Mouse (Mus musculus): ENCODE data around the gene Ctbs. TPM values are rescaled to one million over a fixed set of nuclear protein-coding genes. Genes with fewer than 3 reads are reported as not detected.

Ctbs gene
- total RNA-seq (2014; fragmentation: Nextera tagmentation) (4.7 and 10.5 TPM in 2 replicates), total RNA-seq (2017) (7.3 and 10.9 TPM in 2 replicates)

DNA sequence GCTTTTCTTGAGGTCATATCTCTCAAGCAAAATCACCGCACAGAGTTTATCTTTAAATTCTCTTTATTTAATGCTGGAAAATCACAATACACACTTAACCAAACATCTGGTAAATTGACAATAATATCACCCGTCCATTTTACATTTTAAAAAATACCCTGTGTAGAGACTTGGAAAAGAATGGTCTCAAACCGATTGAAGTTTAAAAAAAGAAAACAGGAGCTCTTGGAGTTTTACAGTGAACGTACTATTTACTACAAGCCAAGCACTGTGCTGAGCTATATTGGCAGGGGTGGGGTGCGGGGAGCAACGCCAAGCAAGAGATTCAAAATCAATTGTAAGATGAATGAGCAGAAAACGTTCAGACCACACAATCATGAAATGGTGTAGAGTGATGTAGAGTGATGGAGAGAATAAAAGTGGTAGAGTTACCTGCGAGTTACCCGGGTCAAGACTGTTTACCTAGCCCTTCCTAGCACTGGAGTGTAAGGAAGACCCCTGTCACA, at the start of gene Ctbs:
Gene Ctbs, plus strand, starts transcription at position 51 of the 506 bp plus-strand sequence.
- ATAC-seq (replicated peaks; ENCODE audit: poor library complexity, severe bottlenecking), result no peak

- no peak for ATAC-seq (replicated peaks; ENCODE audit: poor library complexity, severe bottlenecking)
These were observed 45.8 kb upstream of the Ctbs start for GRCm38 (mm10) chr3:146403770-146404169.

DNA sequence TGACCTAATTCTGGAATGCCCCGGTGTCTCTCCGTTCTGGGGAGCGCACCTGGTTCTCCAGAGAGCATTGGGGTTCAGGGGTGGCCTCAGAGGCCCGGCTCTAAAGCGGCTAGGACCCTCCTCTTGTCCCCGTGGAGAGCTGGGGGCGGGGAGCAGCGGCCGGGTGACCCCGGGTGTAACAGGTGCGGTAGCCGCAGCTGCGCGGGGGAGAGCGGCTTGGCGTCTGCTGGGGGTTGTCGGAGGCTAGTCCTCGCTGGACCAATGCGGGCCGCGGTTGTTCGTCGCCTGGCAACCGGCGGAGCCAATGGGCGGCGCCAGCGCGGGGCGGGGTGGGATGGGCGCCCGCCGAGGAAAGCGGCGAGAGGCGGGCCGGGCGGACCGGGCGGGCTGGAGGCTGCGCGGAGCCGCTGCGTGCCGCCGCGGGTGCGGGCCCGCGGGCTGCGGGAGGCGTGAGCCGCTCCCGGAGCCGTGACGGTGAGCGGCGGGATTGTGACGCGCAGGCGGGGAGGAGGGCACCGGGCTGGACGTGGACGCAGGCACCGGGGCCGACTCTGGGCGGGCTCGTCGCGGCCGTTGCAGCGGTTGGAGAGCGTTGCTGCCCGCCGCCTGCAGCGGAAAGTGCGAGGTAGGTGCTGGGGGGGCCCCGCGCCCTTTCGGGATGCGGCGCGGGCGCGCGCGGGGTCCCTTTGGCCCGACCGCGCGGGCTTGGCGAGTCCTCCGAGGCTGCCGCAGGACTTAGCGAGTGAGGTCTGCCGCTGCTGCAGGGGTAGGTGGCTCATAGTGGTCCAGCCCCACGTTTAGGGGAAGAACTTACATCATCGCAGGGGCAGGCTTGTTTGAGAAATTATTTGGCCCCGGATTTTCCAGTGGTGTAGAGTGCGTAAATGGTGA, 45.0 kb upstream of the Ctbs start, which contains the start of gene Ssx2ip:
Gene Ssx2ip, plus strand, starts transcription at position 332 of the 891 bp plus-strand sequence.
- ATAC-seq (replicated peaks; ENCODE audit: poor library complexity, severe bottlenecking), result peak; percentile 92

GRCm38 (mm10) chr3:146405213-146406006, 44.2 kb upstream of the Ctbs start:
- no peak for ATAC-seq (replicated peaks; ENCODE audit: poor library complexity, severe bottlenecking)

DNA sequence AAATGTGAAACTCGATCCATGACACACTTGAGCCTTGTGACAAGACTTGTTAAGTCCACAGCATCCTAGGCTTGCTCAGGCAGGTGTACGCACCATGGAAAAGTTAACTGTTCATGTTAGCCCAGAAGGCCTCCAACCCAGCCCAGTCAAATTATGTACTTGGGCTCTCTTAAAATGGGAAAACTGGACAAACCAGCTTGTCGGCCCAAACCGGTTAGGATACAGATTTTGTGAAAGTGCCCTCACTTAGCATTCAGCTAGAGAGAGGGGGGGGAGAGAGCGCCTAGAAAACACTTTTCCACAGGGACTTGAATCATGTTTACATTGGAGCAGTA, 43.6 kb upstream of the Ctbs start:
- no peak for ATAC-seq (replicated peaks; ENCODE audit: poor library complexity, severe bottlenecking)

GRCm38 (mm10) chr3:146407086-146407721, 42.4 kb upstream of the Ctbs start:
- ATAC-seq (replicated peaks; ENCODE audit: poor library complexity, severe bottlenecking), result no peak

DNA sequence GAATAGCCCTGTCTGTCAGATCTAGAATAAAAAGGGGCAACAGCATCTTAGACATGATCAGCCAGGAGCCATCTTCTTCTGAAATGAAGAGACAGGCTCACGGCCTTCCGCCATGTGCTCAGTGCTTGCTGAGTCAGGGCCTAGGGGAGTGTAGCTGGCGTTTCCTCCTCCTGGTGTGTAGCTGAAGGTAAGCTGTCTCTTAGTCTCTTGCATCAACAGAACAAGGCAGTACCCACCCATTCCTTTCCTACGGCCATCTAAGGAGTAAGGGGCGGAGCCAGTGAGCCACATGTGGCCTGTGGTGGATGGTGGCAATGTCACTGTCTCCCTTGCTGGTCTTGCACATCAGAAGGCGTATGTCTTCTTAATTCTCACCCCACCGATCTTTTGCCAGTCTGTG, 39.5 kb upstream of the Ctbs start:
- peak; percentile 61 for ATAC-seq (replicated peaks; ENCODE audit: poor library complexity, severe bottlenecking)

DNA sequence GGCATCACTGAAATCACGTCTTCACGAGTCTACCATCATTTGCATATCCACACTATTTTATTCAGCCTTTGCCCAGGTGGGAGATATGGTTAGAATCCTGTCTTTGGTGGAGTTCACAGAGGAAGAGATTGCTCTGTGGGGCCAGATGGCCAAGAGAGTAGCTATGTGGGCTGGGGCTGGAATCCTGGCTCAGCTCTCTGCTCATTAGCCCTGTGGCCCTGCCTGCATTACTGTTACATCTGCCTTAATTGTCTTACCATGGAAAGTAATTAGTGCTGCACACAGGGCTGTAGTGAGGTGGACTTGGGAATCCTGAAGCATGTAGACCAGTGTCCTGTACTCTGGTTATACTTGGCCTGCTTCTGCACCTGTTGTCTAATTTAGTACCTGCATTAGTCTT, 37.6 kb upstream of the Ctbs start:
- no peak for ATAC-seq (replicated peaks; ENCODE audit: poor library complexity, severe bottlenecking)

DNA sequence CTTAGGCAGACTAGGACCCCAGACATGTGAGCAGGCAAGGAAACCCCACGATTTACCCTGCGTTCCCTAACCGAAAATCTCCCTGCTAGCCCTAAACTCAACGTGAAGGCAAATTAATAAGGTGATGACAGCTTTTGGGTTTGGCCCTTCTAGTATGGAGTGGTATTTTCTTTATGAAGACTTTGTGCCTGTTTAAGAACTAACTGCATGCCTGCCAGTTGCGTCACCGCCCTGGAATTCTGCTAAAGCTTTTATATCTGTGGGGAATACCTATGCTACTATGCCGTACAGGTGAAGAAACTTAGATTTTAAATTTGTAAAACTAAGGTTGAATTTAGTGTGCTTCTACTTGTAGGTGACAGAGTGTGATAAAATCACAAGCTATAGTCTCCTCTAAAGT, 37.1 kb upstream of the Ctbs start:
- ATAC-seq (replicated peaks; ENCODE audit: poor library complexity, severe bottlenecking), result no peak

- no peak for ATAC-seq (replicated peaks; ENCODE audit: poor library complexity, severe bottlenecking)
These were observed 36.6 kb upstream of the Ctbs start for GRCm38 (mm10) chr3:146413016-146413415.

DNA sequence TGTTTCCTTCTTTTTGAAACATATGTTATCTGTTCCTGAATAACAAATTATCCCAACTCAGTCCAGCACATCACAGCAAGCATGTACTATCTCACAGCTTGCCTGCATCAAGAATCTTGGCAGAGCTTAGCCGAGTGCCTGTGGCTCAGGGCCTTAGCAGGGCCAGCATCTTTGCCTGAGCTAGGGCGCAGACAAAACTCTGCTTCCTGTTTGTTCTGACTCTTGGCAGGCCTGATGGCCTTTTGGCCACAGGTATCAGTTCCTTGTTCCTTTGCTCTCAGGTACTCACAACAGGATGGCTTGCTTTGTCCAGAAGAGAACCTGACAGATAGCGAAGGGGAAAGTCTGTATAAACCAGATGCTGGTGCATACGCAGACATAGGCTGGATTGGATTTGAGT, 35.6 kb upstream of the Ctbs start:
- no peak for ATAC-seq (replicated peaks; ENCODE audit: poor library complexity, severe bottlenecking)

- ATAC-seq (replicated peaks; ENCODE audit: poor library complexity, severe bottlenecking), result no peak
These were observed 35.0 kb upstream of the Ctbs start for GRCm38 (mm10) chr3:146414555-146414954.

GRCm38 (mm10) chr3:146417873-146418272, 31.7 kb upstream of the Ctbs start:
- ATAC-seq (replicated peaks; ENCODE audit: poor library complexity, severe bottlenecking), result no peak

GRCm38 (mm10) chr3:146418901-146419300, 30.7 kb upstream of the Ctbs start:
- ATAC-seq (replicated peaks; ENCODE audit: poor library complexity, severe bottlenecking), result no peak

GRCm38 (mm10) chr3:146419534-146419933, 30.1 kb upstream of the Ctbs start:
- no peak for ATAC-seq (replicated peaks; ENCODE audit: poor library complexity, severe bottlenecking)

DNA sequence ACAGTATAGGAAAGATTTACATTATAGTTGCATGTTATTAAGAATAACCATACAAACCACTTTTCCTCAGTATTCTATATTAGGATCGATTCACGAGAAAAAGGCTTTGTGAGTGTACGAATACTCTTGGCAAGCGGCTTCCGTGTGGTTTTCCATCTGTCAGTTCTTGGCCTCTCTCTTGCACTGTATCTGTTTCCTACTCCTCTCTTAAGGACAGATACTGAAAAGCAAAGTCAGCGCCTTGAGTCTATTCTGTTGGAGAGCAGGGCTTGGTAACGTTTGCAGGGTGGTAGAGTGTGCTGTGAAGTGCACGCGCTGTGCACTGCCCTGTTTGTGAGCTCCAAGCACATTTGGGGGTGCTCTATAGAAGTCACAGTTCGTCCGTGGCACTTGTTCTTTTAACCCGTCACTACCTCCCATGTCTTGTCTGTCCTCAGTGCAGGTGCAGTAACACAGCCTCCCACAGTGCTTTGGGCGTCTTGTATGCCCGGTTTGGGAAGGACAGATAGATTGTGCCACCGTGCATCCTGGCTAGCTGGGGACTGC, 29.5 kb upstream of the Ctbs start:
- no peak for ATAC-seq (replicated peaks; ENCODE audit: poor library complexity, severe bottlenecking)

GRCm38 (mm10) chr3:146421787-146422186, 27.8 kb upstream of the Ctbs start:
- peak; percentile 96 for ATAC-seq (replicated peaks; ENCODE audit: poor library complexity, severe bottlenecking)

GRCm38 (mm10) chr3:146423710-146424109, 25.9 kb upstream of the Ctbs start:
- ATAC-seq (replicated peaks; ENCODE audit: poor library complexity, severe bottlenecking), result no peak

DNA sequence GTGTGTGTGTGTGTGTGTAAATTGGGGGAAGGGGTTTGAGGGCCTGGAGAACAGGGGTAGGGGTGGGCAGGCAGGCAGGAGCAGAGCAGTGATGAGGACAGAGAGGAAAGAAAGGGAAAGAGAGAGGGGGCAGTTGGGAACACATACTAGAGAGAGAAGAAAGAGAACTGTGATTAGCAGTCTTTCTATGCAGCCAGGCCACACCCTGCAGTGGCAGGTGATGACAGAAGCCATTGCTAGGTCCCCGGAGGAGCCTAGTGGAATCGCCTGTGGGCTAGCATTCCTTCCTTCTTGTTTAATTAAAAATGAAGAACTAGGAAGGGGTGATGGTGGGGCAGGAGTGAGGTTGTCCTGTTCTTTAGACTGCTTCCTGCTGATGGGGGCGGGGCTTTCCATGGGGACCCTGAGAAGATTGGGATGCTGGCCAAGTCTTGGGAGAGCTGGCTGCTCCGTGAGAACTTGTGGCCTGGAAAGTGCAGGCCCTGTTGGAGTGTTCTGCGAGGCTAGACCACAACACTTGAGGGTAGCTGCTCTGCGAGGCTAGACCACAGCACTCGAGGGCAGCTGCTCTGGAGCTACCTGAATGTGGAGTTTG, 25.2 kb upstream of the Ctbs start:
- no peak for ATAC-seq (replicated peaks; ENCODE audit: poor library complexity, severe bottlenecking)

- ATAC-seq (replicated peaks; ENCODE audit: poor library complexity, severe bottlenecking), result no peak
These were observed 23.7 kb upstream of the Ctbs start for GRCm38 (mm10) chr3:146425902-146426301.
